Mouse (Mus musculus): Measurements from ENCODE around the gene Tub. TPM values are rescaled to one million over a fixed set of nuclear protein-coding genes. Genes with fewer than 3 reads are reported as not detected.

Gene Tub
- polyA plus RNA-seq, 1 experiment from 2014 or later, result 57.8 TPM

GRCm38 (mm10) chr7:109001971-109002370 is 51.8 kb downstream of the Tub start:
- no peak overlapping the region for H3K9ac ChIP-seq (replicated peaks; ENCODE audit: low read depth, low read length)
- no peaks in the 10 kb centered on the region for H3K27me3 ChIP-seq (replicated peaks; ENCODE audit: control insufficient read depth, insufficient read depth, low read length)
- no peak overlapping the region for H3K27ac ChIP-seq (ENCODE audit: low read length)
- no peak overlapping the region for H3K4me3 ChIP-seq (replicated peaks; ENCODE audit: low read length)
- 92% methylated on average over 4 of the region's 4 CpGs for WGBS
- no peaks in the 10 kb centered on the region for H3K36me3 ChIP-seq (ENCODE audit: control insufficient read depth, insufficient read depth)
- H3K4me2 ChIP-seq (ENCODE audit: low read length), result no peak overlapping the region
- no peaks in the 10 kb centered on the region for H3K4me1 ChIP-seq (replicated peaks; ENCODE audit: control insufficient read depth, insufficient read depth, low read length)
- H3K9me3 ChIP-seq (ENCODE audit: control insufficient read depth, low read length), result no peaks in the 10 kb centered on the region
- ATAC-seq, result no peak

- H3K4me1 ChIP-seq (replicated peaks; ENCODE audit: control insufficient read depth, insufficient read depth, low read length), result no peaks in the 10 kb centered on the region
- no peaks in the 10 kb centered on the region for H3K9me3 ChIP-seq (ENCODE audit: control insufficient read depth, low read length)
- no peak for ATAC-seq
- no peak overlapping the region for H3K4me3 ChIP-seq (replicated peaks; ENCODE audit: low read length)
- no peak overlapping the region for H3K9ac ChIP-seq (replicated peaks; ENCODE audit: low read depth, low read length)
- no peak overlapping the region for H3K4me2 ChIP-seq (ENCODE audit: low read length)
- no peak overlapping the region for H3K27ac ChIP-seq (ENCODE audit: low read length)
- H3K36me3 ChIP-seq (ENCODE audit: control insufficient read depth, insufficient read depth), result no peaks in the 10 kb centered on the region
- 5% methylated on average over 3 of the region's 3 CpGs for WGBS
- H3K27me3 ChIP-seq (replicated peaks; ENCODE audit: control insufficient read depth, insufficient read depth, low read length), result no peaks in the 10 kb centered on the region
Measured at GRCm38 (mm10) chr7:109003653-109004052, 53.5 kb downstream of the Tub start.

DNA sequence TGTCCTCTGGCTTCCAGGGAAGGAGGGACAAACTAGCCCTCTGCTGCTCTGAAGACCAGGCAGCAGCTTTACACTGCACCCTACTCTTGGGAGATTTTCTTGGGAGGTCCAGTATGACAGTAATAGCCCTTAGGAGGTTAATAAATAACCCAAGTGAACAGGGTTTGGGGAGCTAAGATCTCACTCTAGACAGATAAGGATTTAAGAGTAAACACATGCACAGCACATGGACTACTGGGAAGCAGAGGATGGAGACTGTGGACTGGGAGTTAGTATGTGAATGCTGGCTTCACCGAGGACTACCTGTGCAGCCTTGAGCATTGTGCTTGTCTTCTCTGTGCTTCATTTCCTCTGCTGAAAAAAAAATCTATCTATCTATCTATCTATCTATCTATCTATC is 59.1 kb downstream of the Tub start:
- Histone ChIP-seq H3K9ac (replicated peaks; ENCODE audit: low read depth, low read length) (no peak overlapping the region), H3K27ac (ENCODE audit: low read length) (no peak overlapping the region), H3K36me3 (ENCODE audit: control insufficient read depth, insufficient read depth) (no peaks in the 10 kb centered on the region), H3K4me3 (replicated peaks; ENCODE audit: low read length) (no peak overlapping the region), H3K9me3 (ENCODE audit: control insufficient read depth, low read length) (no peaks in the 10 kb centered on the region), H3K27me3 (replicated peaks; ENCODE audit: control insufficient read depth, insufficient read depth, low read length) (peaks cover 2% of the 10 kb centered on the region; the same call in 1 of the 2 replicates), H3K4me1 (replicated peaks; ENCODE audit: control insufficient read depth, insufficient read depth, low read length) (peaks cover 27% of the 10 kb centered on the region), H3K4me2 (ENCODE audit: low read length) (no peak overlapping the region)
- no peak for ATAC-seq
- 96% methylated on average over 1 of the region's 1 CpGs for WGBS

GRCm38 (mm10) chr7:109010720-109011595 is 60.8 kb downstream of the Tub start:
- peak overlapping the region; percentile 90 for H3K9ac ChIP-seq (replicated peaks; ENCODE audit: low read depth, low read length)
- WGBS, result under 1% methylated on average over 59 of the region's 82 CpGs
- ATAC-seq, result peak; percentile 80

DNA sequence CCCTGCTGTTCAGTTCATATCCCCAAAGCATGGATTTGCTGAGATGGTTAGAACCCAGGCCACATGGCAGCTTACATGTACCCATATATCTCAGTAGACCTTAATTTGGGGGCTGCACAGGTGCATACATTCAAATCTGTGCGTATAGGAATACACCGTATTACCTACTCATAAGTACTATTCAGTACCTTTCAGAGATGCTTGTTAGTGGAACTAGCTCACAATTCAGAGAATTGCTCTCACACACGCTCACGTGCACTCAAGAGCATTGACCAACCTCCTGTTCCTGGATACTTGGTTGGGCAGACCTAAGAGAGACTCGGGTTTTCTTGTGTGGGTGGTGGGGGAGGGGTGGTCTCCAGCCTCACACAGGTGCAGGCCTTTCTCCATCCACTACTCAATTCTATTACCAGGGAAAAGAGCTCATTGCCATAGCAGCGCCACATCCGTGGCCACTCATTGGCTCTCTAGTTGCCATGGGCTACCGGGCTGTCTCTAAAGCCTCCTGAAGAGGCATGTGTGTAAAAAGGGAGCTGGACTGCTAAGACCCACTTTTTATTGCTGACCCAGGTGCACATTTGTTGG is 61.5 kb downstream of the Tub start:
- ATAC-seq, result peak; percentile 69
- Histone ChIP-seq H3K27me3 (replicated peaks; ENCODE audit: control insufficient read depth, insufficient read depth, low read length) (peaks cover 2% of the 10 kb centered on the region; the same call in 1 of the 2 replicates), H3K4me2 (ENCODE audit: low read length) (peak overlapping the region; percentile 75), H3K9ac (replicated peaks; ENCODE audit: low read depth, low read length) (peak overlapping the region; percentile 90), H3K4me3 (replicated peaks; ENCODE audit: low read length) (peak overlapping the region; percentile 79), H3K4me1 (replicated peaks; ENCODE audit: control insufficient read depth, insufficient read depth, low read length) (peaks cover 32% of the 10 kb centered on the region), H3K27ac (ENCODE audit: low read length) (peak overlapping the region; percentile 73), H3K36me3 (ENCODE audit: control insufficient read depth, insufficient read depth) (no peaks in the 10 kb centered on the region), H3K9me3 (ENCODE audit: control insufficient read depth, low read length) (no peaks in the 10 kb centered on the region)
- 20% methylated on average over 8 of the region's 8 CpGs for WGBS

More at GRCm38 (mm10) chr7:109010720-109011595, 60.8 kb downstream of the Tub start:
- H3K27ac ChIP-seq (ENCODE audit: low read length), result peak overlapping the region; percentile 73
- H3K4me1 ChIP-seq (replicated peaks; ENCODE audit: control insufficient read depth, insufficient read depth, low read length), result peaks cover 27% of the 10 kb centered on the region
- H3K9me3 ChIP-seq (ENCODE audit: control insufficient read depth, low read length), result no peaks in the 10 kb centered on the region
- peaks cover 2% of the 10 kb centered on the region; the same call in 1 of the 2 replicates for H3K27me3 ChIP-seq (replicated peaks; ENCODE audit: control insufficient read depth, insufficient read depth, low read length)
- H3K4me2 ChIP-seq (ENCODE audit: low read length), result peak overlapping the region; percentile 75
- H3K4me3 ChIP-seq (replicated peaks; ENCODE audit: low read length), result peak overlapping the region; percentile 79
- no peaks in the 10 kb centered on the region for H3K36me3 ChIP-seq (ENCODE audit: control insufficient read depth, insufficient read depth)

DNA sequence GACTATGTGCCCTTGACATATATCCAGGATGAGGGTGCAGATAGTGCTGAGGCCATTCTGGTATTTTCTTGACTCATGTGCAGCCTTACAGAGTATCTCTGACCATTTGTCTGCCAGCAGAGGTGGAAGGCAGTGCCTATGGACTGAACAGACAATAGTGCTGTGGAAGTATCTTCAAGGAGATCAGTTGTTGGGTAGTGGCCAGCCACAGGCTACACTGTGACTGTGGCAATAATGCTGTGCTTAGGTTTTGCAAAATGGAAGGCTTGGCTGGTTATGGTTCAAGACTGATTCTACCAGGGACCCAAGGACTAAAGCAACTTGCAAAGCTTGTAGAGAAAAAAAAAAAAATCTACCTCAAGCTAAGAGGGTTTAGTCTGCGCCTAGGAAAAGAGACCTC is 62.4 kb downstream of the Tub start:
- no peaks in the 10 kb centered on the region for H3K9me3 ChIP-seq (ENCODE audit: control insufficient read depth, low read length)
- peak overlapping the region; percentile 29; the same call in 1 of the 2 replicates for H3K27ac ChIP-seq (ENCODE audit: low read length)
- no peaks in the 10 kb centered on the region for H3K36me3 ChIP-seq (ENCODE audit: control insufficient read depth, insufficient read depth)
- ATAC-seq, result no peak
- peak overlapping the region; percentile 10; the same call in 1 of the 2 replicates for H3K9ac ChIP-seq (replicated peaks; ENCODE audit: low read depth, low read length)
- H3K4me1 ChIP-seq (replicated peaks; ENCODE audit: control insufficient read depth, insufficient read depth, low read length), result peaks cover 34% of the 10 kb centered on the region
- H3K4me2 ChIP-seq (ENCODE audit: low read length), result peak overlapping the region; percentile 75
- peaks cover 2% of the 10 kb centered on the region; the same call in 1 of the 2 replicates for H3K27me3 ChIP-seq (replicated peaks; ENCODE audit: control insufficient read depth, insufficient read depth, low read length)
- H3K4me3 ChIP-seq (replicated peaks; ENCODE audit: low read length), result peak overlapping the region; percentile 79; the same call in 1 of the 2 replicates
- 79% methylated on average over 1 of the region's 1 CpGs for WGBS

DNA sequence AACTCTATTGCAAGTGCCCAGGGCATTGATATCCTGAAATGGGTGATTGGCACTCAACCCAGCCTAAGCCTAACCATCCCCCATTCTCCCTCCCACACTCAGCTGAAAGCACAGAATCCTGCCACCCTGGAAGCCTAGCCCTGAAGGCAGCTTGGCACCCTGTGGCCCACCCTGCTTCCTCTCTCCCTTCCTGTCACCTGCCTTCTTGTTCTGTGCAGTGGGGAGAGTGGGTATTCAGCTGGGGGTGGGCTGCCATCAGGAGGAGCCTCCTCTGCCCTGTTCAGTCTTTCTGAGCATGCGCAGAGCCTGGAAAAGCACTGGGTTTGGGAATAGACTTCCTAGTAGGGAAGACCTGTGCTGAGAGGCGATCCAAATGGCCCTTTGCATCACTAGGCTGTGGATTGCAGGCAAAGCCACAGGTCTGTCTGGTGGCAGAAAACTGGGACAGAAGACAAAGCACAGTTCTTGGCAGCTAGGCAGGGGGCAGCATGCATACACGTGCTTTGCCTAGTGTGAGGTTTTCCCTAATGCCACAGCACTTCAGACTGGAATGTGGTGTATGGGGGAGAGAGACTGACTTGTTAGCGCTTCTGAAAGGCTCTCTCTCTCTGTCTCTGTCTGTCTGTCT is 63.0 kb downstream of the Tub start:
- 0 out of 2 replicates have a peak overlapping the region, but pooled peaks have one; percentile 6 for H3K4me3 ChIP-seq (replicated peaks; ENCODE audit: low read length)
- H3K4me1 ChIP-seq (replicated peaks; ENCODE audit: control insufficient read depth, insufficient read depth, low read length), result peaks cover 34% of the 10 kb centered on the region
- no peaks in the 10 kb centered on the region for H3K9me3 ChIP-seq (ENCODE audit: control insufficient read depth, low read length)
- H3K27me3 ChIP-seq (replicated peaks; ENCODE audit: control insufficient read depth, insufficient read depth, low read length), result peaks cover 2% of the 10 kb centered on the region; the same call in 1 of the 2 replicates
- H3K36me3 ChIP-seq (ENCODE audit: control insufficient read depth, insufficient read depth), result no peaks in the 10 kb centered on the region
- peak overlapping the region; percentile 75 for H3K4me2 ChIP-seq (ENCODE audit: low read length)
- no peak for ATAC-seq
- WGBS, result 31% methylated on average over 4 of the region's 4 CpGs
- peak overlapping the region; percentile 42; the same call in 1 of the 2 replicates for H3K27ac ChIP-seq (ENCODE audit: low read length)
- peak overlapping the region; percentile 7 for H3K9ac ChIP-seq (replicated peaks; ENCODE audit: low read depth, low read length)

GRCm38 (mm10) chr7:109014851-109015250 is 64.7 kb downstream of the Tub start:
- Histone ChIP-seq H3K9me3 (ENCODE audit: control insufficient read depth, low read length) (no peaks in the 10 kb centered on the region), H3K9ac (replicated peaks; ENCODE audit: low read depth, low read length) (no peak overlapping the region), H3K27me3 (replicated peaks; ENCODE audit: control insufficient read depth, insufficient read depth, low read length) (no peaks in the 10 kb centered on the region), H3K27ac (ENCODE audit: low read length) (no peak overlapping the region), H3K36me3 (ENCODE audit: control insufficient read depth, insufficient read depth) (no peaks in the 10 kb centered on the region), H3K4me3 (replicated peaks; ENCODE audit: low read length) (no peak overlapping the region), H3K4me1 (replicated peaks; ENCODE audit: control insufficient read depth, insufficient read depth, low read length) (peaks cover 34% of the 10 kb centered on the region), H3K4me2 (ENCODE audit: low read length) (no peak overlapping the region)
- 89% methylated on average over 7 of the region's 7 CpGs for WGBS
- no peak for ATAC-seq

Measured in forebrain, embryonic 16.5 days (tissue).